35 mouse cellular contexts compared by ENCODE assay signal in genomic region chr14:100444099-100444498, GRCm38 (mm10).
"Had no signal": no experiment of that assay in that cellular context is flagged by ENCODE, and none has a peak within 500 bp of the region (broad histone marks: within the 10 kb centered on the region; RNA-seq: fewer than 3 reads in every experiment).

No protein-coding gene starts in this region.

- H3K36me3 ChIP-seq: heart, embryonic 10.5 days; heart, embryonic 12.5 days; heart, embryonic 13.5 days; heart, embryonic 15.5 days; hindbrain, embryonic 10.5 days; hindbrain, embryonic 12.5 days; hindbrain, embryonic 13.5 days; hindbrain, embryonic 15.5 days; intestine, embryonic 15.5 days; kidney, embryonic 15.5 days had no signal

- H3K27me3 ChIP-seq: heart, embryonic 12.5 days; heart, embryonic 13.5 days; heart, embryonic 15.5 days; hindbrain, embryonic 12.5 days; hindbrain, embryonic 13.5 days; hindbrain, embryonic 15.5 days; intestine, embryonic 15.5 days; kidney, embryonic 15.5 days had no signal

- H3K4me2 ChIP-seq: heart, embryonic 11.5 days; heart, embryonic 12.5 days; heart, embryonic 13.5 days; heart, embryonic 15.5 days; hindbrain, embryonic 12.5 days; hindbrain, embryonic 13.5 days; hindbrain, embryonic 14.5 days; hindbrain, embryonic 15.5 days; intestine, embryonic 15.5 days; kidney, embryonic 15.5 days had no signal

- H3K27ac ChIP-seq: heart, embryonic 10.5 days; heart, embryonic 13.5 days; heart, embryonic 15.5 days; hindbrain, embryonic 10.5 days; hindbrain, embryonic 12.5 days; hindbrain, embryonic 13.5 days; hindbrain, embryonic 14.5 days; hindbrain, embryonic 15.5 days; hindbrain, postnatal 0 days; intestine, embryonic 15.5 days; kidney, embryonic 15.5 days; kidney, postnatal 0 days; layer of hippocampus, adult 2 months had no signal

- ATAC-seq: hindbrain, embryonic 16.5 days; hindbrain, postnatal 0 days; inflammation-experienced regulatory T-cells, adult 6 months; intestine, embryonic 15.5 days; intestine, embryonic 16.5 days; intestine, postnatal 0 days had no signal

- DNase-seq: heart, postnatal 10 days; heart, postnatal 14 days; heart, postnatal 36 days; heart, postnatal 4 days; kidney, adult 11 months; kidney, adult 18-20 months; kidney, adult 2 months; kidney, adult 8-10 months; kidney, adult 9 months; kidney, postnatal 10 days; kidney, postnatal 14 days; kidney, postnatal 25 days; kidney, postnatal 36 days; kidney, postnatal 4 days; layer of hippocampus, adult 9-11 months; layer of hippocampus, postnatal 36 days had no signal

- H3K4me3 ChIP-seq: heart, embryonic 10.5 days; heart, embryonic 12.5 days; heart, embryonic 13.5 days; heart, embryonic 15.5 days; hindbrain, embryonic 10.5 days; hindbrain, embryonic 12.5 days; hindbrain, embryonic 13.5 days; hindbrain, embryonic 15.5 days; intestine, embryonic 15.5 days; kidney, embryonic 15.5 days; layer of hippocampus, adult 2 months had no signal

- H3K9ac ChIP-seq: heart, embryonic 12.5 days; heart, embryonic 13.5 days; heart, embryonic 15.5 days; hindbrain, embryonic 12.5 days; hindbrain, embryonic 13.5 days; hindbrain, embryonic 14.5 days; hindbrain, embryonic 15.5 days; intestine, embryonic 15.5 days; kidney, embryonic 15.5 days had no signal

- H3K9me3 ChIP-seq: heart, embryonic 10.5 days; heart, embryonic 12.5 days; heart, embryonic 13.5 days; heart, embryonic 15.5 days; hindbrain, embryonic 10.5 days; hindbrain, embryonic 12.5 days; hindbrain, embryonic 13.5 days; hindbrain, embryonic 15.5 days; intestine, embryonic 15.5 days; kidney, embryonic 15.5 days had no signal

- H3K4me1 ChIP-seq: heart, embryonic 10.5 days; hindbrain, embryonic 10.5 days; hindbrain, embryonic 12.5 days; hindbrain, embryonic 13.5 days; hindbrain, embryonic 15.5 days had no signal
